Mouse (Mus musculus) retina, embryonic 14.5 days (tissue): Measurements from ENCODE around the gene Olfr418.
"Not testable (repeated sequence)": the region's sequence is repeated elsewhere in the genome, so short reads cannot be mapped to it uniquely, and the experiment has no call there.

Experiments used
- DNase-seq: peaks from one replicate; pipeline ENCODE4 v3.0.0-alpha.2; 2015; ENCODE audit warnings: low spot score

Olfr418 gene

DNA sequence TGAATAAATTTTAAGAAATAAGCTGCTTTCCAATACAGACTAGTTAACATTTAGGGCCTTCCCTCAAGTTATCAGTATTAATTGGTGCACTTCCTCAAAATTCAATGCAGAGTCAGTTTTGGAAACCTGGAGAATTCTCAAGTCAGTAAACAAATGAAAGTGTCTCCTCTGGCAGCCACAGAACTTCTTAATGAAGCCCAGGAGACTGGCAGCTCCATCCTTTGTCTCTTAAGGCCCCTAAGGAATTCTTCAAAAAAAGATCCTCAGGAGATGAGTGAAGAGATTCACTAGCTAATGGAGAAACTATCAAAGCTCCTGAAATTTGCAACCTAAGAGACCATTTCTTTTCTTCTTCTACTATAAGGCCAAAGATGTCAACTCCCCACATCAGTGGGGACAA, at the start of gene Olfr418:
Olfr418 (plus strand) TSS at position 301 of the 400 bp plus-strand sequence.
- DNase-seq: no peak

DNA sequence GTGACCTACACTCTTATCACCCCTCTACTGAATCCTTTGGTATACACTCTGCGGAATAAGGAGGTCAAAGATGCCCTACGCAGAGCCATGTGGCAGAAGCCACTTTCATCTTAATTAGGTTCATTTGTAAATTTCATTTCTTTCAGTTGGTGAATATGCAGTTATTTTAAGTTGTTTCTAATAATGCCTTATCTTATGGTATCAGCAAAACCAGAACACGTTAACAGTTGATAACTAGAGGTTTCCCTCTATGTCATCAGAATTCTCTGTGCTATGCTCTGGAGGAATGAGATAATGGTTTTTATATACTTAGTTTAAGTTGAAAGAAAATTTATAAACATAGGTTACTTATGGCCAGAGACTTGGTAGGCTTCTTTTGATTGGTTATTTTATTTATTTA, 49.3 kb upstream of the Olfr418 start:
- DNase-seq: no peak

DNA sequence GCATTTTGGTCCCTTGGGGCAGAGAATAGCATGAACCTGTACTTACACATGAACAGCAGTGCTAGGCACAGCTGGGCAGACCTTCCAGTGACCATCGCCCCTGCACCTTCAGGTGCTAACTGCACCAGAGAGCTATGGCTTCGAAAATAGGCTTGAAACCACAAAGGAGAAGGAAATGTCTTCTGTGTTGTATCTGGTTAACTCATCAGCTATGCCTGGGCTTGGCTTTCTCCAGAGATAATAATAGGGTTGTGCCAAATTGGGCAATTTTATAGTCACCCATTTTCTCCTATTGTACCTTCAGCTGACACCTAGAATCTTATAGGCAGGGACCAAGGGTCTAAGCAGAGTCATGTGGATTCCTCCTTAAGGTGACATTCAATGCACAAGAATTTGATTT, 38.7 kb upstream of the Olfr418 start, which contains the start of gene Fcer1a:
Fcer1a (minus strand) TSS at position 134 of the 400 bp plus-strand sequence.
- DNase-seq: no peak

GRCm38 (mm10) chr1:173237004-173237403, 28.8 kb upstream of the Olfr418 start:
- not testable (repeated sequence) for DNase-seq

- DNase-seq: no peak
These were observed 15.9 kb upstream of the Olfr418 start for GRCm38 (mm10) chr1:173249888-173250287.

GRCm38 (mm10) chr1:173277677-173278076, 11.9 kb downstream of the Olfr418 start, which contains the start of gene Mptx2:
TSS of gene Mptx2 (minus strand) at chr1:173277777.
- no peak for DNase-seq

- not testable (repeated sequence) for DNase-seq
These were observed 37.0 kb downstream of the Olfr418 start for GRCm38 (mm10) chr1:173302795-173303194.

DNA sequence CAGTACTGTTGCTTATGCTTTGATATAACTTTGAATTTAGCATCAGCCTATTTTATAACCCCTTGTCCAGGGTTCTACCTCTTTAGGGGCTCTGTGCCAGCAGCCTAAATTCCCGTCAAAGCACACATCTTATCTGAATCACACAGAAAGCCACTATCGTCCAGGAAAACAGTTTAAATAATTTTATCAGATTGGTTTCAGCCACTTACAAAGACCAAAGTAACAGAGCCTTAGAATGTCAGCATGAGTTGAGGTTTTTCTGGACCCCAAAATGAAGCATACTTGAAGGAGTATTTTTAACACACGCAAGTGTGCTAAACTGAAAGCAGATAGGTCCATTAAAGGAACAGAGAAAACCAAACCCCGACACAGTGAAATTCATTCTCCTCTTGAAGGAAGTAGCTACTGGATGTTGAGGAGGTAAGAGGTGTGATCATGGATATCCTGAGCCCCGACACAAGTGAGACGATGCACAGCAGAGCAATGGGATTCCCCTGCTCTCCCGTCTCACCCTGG, 47.8 kb downstream of the Olfr418 start:
- not testable (repeated sequence) for DNase-seq

DNA sequence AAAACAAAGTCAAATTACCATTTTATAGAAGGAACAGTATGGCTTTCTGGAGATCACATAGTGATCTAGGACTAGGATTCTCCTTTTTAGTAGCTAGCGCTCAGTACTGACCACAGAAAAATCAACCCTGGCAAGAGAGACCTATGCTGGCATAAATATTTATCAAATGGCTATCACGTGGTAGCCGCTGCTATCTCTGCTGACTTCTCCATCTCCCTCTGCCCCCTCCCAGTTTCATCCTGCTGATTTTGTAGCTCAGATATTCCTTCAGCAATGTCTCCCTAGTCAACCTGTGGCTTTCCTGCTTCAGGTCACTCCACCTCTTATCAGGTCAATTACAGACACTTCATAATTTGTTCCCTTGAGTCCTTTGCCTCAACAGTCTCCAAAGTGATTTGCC, 49.9 kb downstream of the Olfr418 start:
- DNase-seq: no peak

DNA sequence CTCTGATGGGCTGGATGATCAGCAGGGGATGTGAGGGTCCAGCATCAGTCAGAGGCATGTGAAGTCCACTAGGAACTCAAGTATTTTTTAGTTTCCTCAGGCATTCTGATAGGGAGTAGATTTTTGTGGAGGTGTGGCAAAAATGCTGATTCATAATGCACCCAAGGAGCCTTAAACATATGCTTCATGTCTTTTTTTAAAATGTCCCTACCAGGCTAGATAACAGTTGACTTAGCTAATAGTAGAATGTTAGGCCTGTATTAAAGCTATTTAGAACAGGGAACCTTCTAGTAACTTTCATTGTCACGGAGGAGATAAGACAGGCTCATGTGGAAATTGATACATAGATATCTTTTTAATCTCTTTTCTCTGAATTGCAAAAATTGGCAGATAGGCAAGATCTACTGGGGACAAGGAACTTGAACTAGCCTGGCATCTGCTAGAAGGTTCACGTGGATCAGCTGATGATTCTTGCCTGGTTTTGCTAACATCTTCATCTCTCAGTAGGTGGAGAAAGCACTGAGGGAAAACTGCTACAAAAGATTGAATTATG, 52.2 kb downstream of the Olfr418 start:
- DNase-seq: no peak

GRCm38 (mm10) chr1:173321593-173322248, 55.9 kb downstream of the Olfr418 start:
- DNase-seq: no peak

DNA sequence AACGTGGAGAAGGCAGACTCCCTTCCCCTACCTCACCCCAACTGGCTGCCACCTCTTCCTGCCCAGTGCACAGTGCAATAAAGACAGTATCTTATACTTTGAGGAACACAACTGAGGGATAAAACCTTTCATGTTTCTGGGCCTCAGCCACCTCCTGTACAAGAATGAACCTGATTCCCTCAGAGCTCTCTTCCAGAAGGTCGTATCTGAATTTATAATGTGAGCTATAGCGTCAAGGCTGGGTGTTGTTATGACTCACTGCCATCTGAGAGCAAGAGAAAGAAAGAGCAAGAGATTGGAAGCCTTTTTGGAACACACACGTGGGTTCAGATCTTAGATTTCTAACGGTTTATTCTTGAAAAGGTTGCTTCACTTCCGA, 56.4 kb downstream of the Olfr418 start:
- DNase-seq: no peak
